Mouse (Mus musculus): ENCODE measurements around the gene Tuba1b. TPM values are rescaled to one million over a fixed set of nuclear protein-coding genes. Genes with fewer than 3 reads are reported as not detected.
"Not testable (repeated sequence)": the region's sequence is repeated elsewhere in the genome, so short reads cannot be mapped to it uniquely, and the experiment has no call there.

Tuba1b gene
- total RNA-seq, 2 experiments from 2014 or later: 247 to 902 TPM

DNA sequence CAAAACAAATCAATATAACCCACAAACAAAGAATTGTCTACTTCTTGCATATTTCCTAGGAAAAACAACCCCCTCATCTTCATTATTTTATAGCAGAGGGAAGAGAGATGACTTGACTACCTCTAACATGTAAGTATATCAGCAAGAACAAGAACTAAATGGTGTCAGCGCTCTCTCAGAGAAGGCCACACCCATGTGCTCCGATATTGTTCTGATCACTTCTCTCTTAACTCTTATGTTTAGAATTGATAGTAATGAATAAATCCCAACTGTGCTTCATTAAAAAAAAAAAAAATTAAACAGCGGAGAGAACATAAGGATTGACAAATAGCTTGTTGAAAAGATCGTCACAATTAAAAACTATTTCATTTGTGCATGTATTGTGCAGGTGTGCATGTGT, 21.0 kb upstream of the Tuba1b start:
- no peak for ATAC-seq (replicated peaks; ENCODE audit: low FRiP score, poor library complexity, severe bottlenecking)

GRCm38 (mm10) chr15:98954425-98955253, 20.3 kb upstream of the Tuba1b start:
- no peak for ATAC-seq (replicated peaks; ENCODE audit: low FRiP score, poor library complexity, severe bottlenecking)

DNA sequence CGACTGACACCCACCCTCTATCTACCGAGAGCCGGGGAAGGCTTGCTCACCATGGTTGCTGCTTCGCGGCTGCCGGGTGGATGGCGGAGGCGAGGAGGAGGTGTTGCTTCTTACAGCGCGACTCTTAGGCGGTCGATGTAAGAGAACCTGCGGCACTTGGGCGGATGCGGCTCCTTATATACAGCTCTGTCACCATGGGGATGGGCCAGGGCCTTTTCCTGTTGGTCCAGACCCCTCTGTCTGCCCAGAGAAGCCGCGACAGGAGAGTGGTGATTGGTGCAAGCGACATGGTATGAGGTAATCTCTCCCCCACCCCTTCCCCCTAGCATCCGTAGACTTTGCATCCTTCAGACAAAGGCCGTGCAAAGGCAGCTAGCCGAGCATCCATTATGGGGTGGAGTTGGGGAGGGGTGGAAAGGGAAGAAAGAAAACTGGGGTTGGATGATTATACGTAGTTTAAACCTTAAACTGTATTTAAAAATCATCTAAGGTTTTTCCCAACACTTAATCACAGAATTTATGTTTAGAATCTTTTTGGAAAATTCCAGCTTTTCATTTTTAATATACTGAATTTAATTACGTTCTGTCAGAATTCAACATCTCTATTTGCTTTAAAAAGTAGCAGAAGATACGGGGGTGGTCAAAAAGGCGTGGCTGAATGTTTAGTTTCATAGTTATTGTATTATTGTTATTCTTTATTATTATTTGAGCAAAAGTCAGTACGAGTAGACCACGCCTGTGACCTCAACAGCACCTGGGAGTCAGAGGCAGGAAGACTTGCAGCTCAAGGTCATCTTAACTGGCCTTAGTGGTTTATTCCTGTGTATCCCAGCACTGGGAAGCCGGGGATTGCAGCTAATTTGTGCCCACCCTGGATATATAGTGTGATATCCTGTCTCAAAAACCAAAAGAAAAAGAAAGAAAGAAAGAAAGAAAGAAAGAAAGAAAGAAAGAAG, 19.3 kb upstream of the Tuba1b start, which contains the start of the genes Gm49450 and Tuba1a:
TSS of gene Gm49450 (minus strand) at position 151 of the 956 bp plus-strand sequence.
TSS of gene Tuba1a (minus strand) at position 303 of the 956 bp plus-strand sequence.
- ATAC-seq (replicated peaks; ENCODE audit: low FRiP score, poor library complexity, severe bottlenecking): peak; percentile 75

DNA sequence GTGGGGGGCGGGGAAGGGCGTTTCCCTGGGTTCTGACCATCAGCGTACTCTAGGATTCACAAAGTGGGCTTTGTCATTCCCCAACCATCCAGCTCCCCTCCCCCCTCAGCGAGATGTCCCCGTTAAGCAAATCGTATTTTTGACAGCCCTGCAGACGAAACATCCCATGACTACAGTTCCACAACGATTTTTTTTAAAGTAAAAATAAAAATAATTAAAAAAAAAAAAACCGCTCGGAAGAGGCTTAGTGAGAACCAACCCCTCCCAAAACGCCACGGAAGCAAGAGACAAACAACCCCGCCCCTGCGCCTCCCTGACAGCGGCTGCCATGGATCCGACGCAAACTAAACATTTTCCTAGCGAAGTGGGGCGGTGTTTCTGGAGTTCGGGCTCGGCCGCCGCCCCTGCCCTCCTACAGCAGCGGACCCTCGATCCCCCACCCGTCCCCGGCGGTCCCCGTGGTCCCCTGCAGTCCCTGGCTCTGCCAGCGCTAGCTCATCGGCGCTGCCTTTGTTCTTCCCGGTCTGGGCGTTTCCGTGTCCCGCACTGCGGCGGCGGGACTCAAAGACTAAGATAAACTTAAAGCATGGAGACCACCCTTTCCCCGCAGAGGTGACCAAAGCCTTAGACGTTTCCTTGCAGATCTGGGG, 18.5 kb upstream of the Tuba1b start:
- ATAC-seq (replicated peaks; ENCODE audit: low FRiP score, poor library complexity, severe bottlenecking): peak; percentile 80

- no peak for ATAC-seq (replicated peaks; ENCODE audit: low FRiP score, poor library complexity, severe bottlenecking)
Measured at GRCm38 (mm10) chr15:98952063-98952455, 17.7 kb upstream of the Tuba1b start.

GRCm38 (mm10) chr15:98951122-98952062, 17.0 kb upstream of the Tuba1b start:
- ATAC-seq (replicated peaks; ENCODE audit: low FRiP score, poor library complexity, severe bottlenecking): not testable (repeated sequence)

GRCm38 (mm10) chr15:98949607-98949892, 15.2 kb upstream of the Tuba1b start:
- no peak for ATAC-seq (replicated peaks; ENCODE audit: low FRiP score, poor library complexity, severe bottlenecking)

- ATAC-seq (replicated peaks; ENCODE audit: low FRiP score, poor library complexity, severe bottlenecking): no peak
Measured at GRCm38 (mm10) chr15:98948857-98949606, 14.7 kb upstream of the Tuba1b start.

DNA sequence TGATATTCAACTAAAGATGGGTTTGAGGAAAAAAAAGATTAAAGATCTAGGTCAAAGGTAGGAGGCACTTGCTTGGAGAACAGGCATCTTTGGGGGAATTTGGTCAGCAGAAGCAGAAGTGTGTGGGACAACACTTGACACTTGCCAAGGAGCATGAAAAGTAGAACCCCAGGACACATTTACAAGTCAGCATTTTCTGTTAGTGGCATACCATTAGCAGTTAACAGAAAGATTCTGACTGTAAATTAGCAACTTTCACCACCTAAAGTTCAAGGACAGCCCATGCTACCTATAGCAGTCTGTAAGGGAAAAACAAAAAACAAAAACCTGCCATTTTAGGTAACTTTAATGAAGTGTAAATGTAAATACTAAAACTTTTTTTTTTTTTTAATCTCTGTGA, 14.0 kb upstream of the Tuba1b start:
- ATAC-seq (replicated peaks; ENCODE audit: low FRiP score, poor library complexity, severe bottlenecking): no peak

DNA sequence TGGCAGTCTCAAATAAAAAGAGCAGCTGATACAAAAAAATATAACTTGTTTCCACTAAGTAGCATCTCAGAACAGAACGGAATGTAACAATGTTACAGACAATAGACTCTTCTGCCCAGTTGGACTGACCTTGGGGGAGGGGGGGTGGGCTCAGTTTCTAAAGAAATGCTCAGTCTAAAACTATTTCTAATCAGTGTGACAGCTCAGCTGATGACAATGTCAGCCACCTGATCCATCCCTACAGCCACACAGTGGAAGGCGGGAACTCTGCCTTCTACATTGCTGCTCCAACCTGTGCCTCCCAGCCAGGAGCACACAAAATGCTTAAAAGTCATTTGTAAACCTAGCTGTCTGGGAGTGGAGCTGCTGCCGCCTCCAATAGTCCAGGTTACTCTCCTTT, 13.5 kb upstream of the Tuba1b start:
- no peak for ATAC-seq (replicated peaks; ENCODE audit: low FRiP score, poor library complexity, severe bottlenecking)

GRCm38 (mm10) chr15:98943133-98943532, 8.8 kb upstream of the Tuba1b start:
- no peak for ATAC-seq (replicated peaks; ENCODE audit: low FRiP score, poor library complexity, severe bottlenecking)

DNA sequence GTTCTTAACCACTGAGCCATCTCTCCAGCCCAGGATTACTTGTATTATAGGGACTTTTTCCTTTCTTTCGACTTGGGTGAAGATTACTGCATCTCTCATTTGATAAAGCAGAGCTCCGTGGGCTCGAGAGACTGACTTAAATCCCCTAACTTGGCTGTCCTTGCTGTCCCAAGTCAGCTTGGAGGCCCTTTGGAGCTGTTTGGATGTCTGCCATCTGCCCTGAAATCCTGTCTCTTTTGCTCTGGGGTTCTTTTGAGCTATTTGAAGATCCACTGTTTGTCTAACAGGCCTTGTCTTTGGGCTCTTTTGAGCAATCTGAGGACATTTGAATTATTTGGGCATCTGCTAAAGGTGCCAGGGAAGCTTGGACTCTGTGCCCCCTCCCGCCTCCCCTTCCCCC, 7.7 kb upstream of the Tuba1b start:
- no peak for ATAC-seq (replicated peaks; ENCODE audit: low FRiP score, poor library complexity, severe bottlenecking)

DNA sequence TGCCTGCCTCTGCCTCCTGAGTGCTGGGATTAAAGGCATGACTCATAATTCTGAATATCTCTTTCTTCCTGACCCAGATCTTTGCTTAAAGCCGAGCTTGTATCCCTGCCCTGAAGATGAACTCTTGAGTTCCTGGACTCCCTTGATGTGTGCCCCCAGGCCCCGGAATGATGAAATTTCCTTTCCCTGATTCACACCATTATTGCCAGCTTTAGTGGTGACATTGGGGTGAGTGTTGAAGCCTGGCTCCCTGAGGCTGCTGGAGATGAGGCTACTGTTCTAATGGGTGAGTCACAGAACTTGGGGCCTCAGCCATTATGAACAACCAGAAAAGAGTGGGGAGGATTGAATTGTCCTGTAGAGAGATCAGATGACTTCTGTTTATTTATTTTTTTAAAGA, 7.2 kb upstream of the Tuba1b start:
- ATAC-seq (replicated peaks; ENCODE audit: low FRiP score, poor library complexity, severe bottlenecking): no peak

DNA sequence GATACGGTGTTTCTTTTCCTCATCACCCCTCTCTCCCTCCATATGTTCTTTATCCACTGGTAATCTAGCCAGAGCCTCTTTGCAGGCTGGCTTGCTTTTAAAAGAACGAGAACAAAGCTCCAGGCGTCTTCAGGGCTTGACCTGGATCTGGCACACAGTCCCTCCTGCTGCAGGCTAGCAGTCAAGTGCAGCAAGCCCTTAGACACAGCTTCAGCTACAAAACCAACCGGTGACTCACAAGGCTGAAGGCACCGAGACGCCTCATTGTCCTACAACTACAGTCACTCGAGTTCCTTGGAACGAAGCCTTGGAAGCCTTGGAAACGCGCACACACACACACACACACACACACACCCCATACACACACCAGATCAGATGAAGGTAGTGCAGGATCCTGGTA, 6.5 kb upstream of the Tuba1b start:
- ATAC-seq (replicated peaks; ENCODE audit: low FRiP score, poor library complexity, severe bottlenecking): no peak

DNA sequence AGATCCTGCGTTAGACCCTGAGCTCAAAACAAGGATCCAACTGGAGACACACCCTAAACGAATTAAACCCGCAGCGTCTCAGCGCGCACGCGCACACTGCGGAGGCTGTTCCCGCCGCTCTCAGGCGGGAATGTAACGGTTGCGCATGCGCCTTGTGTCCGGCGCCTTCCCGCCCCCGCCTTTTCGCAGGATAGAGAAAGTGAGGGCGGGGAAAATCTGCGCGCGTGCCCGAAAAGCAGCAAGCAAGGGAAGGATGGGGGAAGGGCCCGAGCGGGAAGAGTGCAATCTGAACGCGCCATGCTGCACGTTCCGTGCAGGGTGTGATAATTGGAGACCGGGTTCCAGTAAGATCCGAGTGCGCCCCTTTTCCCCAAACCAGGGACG, 540 bp downstream of the Tuba1b start:
- peak; percentile 81 for ATAC-seq (replicated peaks; ENCODE audit: low FRiP score, poor library complexity, severe bottlenecking)

DNA sequence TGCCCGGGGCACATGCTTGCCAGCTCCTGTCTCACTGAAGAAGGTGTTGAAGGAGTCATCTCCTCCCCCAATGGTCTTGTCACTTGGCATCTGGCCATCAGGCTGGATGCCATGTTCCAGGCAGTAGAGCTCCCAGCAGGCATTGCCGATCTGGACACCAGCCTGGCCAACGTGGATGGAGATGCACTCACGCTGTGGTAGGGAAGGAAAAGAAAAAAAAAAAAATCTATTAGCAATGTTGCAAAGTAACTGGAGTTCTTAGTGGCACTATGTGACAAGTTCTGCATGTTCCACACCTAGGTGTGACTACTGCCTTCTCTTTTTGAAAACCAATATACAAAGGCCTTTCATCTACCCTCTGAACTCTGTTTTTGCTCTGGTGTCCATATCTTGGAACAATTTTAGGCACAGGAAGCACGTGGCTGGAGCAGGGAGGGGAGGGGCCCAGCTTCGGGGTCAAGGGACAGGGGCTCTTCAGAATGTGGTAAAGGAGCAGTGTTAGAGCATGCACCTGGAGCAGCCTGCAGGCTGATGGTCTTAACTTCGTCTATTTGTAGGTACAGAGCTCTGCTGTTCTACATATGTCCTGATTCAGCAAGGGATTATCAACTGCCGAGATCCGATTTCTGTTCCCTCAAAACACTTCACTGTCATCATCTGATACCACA, 1.2 kb downstream of the Tuba1b start:
- not testable (repeated sequence) for ATAC-seq (replicated peaks; ENCODE audit: low FRiP score, poor library complexity, severe bottlenecking)

DNA sequence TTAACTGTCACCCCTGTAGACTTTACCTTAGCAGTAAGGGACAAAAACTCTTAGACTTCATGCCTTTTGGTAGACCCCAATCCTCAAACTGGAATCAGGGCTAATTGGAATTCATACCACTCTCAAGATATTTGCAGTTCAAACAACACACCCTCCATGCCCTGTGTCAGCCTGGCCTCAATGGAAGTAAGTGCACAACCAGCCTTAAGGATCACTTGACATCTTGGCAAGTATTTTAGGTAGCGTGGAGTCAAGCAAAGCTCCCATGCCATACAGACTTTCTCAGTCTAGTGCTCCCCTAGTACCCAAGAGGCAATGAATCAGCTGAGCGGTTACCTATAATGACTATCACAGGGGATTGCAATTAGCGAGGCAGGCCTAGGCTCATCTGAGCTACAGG, 3.4 kb downstream of the Tuba1b start:
- no peak for ATAC-seq (replicated peaks; ENCODE audit: low FRiP score, poor library complexity, severe bottlenecking)
